Mouse (Mus musculus): Measurements from ENCODE around the gene Lsp1.

Gene Lsp1

DNA sequence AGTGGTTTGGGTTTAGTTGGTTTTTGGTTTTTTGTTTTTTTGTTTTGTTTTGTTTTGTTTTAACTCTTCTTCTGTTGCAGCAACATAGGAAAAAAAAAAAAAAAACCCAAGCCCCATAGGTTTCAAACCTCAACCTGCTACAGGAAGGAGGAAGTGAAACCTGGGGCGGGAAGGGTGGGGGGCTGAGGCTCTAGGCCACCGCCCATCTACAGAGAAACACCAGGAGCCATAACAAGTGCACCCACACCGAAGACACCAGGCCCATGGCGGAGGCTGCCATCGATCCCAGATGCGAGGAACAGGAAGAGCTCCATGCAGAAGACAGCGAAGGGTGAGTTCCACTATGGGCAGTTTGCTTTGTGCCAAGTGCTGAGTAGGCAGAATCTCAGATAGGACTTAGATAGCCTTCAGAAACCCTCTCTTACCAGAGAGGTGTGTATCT, at the start of gene Lsp1:
Gene Lsp1 (plus strand): TSS at position 174 of the 442 bp plus-strand sequence.
- DNase-seq, result peak in 1 of 2 experiments; percentile 7

DNA sequence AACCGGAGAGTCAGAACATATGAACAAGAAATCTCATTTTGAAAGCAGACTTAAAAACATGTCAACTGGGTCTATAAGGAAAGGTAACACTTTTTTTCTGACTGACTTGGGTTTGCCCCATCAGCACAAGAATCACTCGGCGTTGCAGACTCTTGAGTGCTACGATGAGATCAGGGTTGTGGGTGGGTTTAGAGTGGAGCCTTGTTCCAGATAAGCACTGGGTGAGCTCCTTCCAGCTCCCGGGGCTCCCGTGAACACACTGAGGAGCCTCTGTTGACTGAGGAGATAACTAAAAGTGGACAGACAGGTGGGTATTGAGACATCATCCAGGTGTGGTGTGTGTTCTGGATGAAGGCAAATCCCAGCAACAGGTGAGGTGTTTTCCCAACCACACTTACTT, 47.3 kb upstream of the Lsp1 start:
- DNase-seq, result no peak

DNA sequence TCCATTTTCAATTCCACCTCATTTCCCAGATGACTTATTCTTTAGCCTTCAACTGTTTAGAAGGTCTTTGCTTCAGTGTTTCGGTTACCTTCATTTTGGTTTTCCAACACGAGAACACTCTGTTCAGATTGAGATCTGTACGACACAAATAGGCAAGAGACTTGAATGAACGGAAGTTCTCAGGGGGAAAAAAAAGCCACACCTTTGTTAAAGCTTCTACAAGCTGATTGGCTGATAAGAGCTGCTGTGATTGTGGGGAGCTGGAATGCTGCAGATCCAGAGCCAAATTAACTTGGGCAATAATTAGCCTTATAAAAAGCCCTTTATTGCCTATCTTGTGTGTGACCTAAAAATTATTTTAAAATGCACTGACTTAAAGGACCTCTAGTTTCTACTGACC, 45.3 kb upstream of the Lsp1 start:
- DNase-seq, result no peak

DNA sequence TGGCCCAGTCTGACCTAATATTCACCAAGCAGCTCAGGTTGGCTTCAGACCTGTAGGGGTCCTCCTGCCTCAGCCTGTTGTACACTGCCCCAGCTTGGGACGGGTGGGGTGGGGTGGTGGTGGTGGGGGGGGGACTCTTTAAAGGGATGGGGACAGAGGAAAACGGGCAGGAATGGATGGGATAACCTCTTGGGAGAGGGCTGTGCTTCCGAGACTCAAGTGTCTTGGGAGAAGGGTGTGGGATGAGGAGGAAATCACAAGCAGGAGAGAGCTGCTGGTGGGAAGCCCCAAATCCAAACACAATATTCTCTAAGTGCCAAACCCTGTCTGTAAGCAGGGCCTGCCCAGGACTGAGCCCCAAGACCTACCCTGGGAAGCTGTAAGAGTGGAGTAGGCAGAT, 44.4 kb upstream of the Lsp1 start:
- DNase-seq, result no peak

DNA sequence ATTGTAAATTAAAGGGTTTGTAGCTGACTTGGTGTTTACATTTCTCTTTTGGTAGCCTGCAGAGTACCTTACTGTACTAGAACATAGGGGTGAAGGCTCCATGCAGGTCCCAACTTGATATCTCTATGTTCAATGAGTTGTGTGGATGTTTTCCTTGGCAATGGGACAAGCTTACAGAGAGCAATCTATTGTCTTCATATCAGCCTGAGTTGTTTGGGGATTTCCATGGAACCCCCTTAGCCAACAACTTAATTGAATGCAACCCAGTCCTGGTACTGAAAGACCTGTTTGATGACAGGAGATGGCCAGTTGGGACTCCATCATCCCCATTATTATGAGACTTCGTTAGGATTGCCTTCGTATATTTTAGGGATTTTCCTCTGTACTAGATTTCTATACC, 42.6 kb upstream of the Lsp1 start:
- no peak for DNase-seq

DNA sequence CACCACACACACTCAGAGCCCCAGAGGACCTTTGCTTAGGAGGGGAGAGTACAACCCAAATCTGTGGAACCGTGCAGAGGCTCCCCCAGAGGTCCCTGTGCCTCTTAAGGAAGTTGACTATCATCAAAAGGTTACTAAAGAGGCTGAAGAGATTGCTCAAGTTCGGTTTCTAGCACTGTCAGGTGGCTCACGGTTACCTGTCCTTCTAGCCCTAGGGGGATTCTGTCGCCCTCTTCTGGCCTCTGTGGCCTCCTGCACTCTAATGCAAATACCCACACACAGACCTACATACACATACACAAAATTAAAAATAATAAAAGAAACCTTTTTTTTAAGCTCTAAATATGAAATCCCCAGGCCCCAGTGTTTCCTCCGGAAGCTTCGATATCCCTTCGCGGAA, 41.9 kb upstream of the Lsp1 start:
- DNase-seq, result no peak

DNA sequence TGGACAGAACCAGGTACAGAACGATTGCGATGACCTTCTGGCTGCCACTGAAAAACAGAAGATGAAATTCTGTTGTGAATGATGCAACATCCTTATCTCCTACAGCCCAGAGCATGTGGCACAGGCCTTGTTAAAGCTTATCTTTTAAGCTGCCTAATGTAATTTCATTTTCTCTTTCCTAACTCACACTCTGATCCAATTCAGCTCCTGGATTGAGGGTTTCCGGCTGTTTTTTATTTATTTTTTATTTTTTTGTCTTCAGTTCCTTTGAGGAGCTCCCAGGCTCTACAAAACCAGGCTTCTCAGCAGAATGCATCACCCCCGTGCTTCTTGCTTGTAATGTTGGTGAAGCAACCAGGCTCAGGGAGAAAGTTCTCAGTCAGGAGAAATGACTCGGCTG, 40.7 kb upstream of the Lsp1 start:
- no peak for DNase-seq

DNA sequence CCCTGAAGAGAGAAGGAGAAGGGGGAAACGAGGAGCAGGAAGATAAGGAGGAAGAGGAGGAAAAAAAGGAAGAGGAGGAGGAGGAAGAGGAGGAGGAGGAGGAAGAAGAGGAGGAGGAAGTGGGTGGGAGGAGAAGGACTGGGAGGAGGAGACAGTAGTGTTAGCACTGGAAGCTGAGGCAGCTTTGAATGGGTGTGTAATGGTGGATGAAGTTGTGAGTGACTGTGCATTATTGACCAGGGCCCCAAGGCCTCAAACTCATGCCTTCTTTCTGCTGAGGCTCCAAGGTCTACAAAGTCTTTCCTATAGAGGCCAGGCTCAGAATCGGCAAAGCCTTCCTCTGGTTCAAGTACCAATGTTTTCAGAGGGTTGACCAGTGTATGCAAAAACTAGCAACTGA, 38.8 kb upstream of the Lsp1 start:
- DNase-seq, result no peak

DNA sequence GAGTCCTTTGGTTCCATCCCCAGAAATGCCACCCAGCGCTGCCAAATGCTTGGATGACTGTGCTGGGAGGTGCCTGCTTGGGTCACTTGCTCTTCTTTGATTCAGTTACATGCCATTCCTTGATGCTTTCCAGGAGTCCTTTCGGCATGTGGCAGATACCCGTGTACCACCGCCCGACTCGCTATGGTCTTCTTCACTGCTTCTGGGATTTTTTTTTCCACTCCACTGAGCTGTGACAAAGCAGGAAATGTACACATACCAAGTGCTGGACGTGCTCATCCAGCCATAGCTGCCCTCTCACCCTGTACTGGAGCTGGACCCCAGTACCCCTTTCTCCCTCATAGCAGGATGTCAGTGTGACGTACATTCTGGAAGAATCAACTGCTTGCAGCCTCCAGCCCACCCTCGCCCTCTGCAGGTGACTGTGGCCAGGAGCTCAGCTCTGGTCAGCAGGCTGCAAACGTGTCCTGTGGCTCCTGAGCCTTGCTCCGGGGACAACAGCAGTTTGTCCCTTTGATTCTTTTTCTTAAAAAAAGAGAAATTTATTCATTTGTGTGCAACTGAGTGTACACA, 34.9 kb upstream of the Lsp1 start:
- DNase-seq, result peak; percentile 53 to 58

DNA sequence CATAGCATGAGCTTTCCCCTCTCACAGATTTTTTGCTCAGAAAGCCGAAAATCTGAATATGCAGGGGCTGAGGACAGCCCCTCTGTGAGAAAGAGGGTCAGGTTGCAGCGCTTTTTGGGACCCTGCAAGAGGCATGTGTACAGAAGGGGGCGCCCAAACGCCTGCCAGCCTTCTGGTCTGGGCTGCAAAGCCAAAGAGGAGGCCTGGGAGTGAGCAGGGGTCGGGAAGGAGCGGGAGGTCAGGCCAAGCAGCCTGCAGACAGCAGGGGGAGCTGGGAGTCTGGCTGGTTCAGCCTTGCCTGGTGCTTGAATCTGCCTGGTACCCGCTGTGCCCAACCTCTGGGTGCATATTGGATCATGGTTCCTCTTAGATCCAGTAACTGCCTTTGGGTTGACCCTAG, 32.4 kb upstream of the Lsp1 start:
- DNase-seq, result peak in 1 of 2 experiments; percentile 36

DNA sequence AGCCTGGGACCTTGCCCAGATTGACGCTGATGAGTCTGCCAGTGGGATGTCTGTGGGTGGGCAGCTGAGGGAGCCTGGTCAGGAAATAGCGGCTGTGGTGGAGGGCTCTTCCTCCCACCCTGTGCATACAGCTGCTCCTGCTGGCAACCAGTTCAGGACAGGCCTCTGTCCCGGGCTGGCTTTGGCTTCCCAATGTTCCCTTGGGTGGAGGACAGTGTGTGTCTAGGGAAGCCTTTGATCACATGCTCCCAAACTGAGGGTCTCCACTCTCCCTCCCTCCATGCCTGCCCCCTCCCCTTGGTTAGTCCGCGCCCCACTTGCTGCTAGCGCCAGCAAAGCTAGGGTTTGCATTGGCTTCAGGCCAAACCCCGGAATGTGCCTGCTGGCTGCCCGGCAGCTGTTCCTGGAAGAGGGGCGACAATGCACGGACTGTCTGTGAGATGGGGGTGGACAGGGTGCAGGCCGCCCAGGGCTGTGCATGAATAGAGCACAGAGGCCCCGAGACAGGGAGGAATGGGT, 30.4 kb upstream of the Lsp1 start:
- DNase-seq, result no peak

DNA sequence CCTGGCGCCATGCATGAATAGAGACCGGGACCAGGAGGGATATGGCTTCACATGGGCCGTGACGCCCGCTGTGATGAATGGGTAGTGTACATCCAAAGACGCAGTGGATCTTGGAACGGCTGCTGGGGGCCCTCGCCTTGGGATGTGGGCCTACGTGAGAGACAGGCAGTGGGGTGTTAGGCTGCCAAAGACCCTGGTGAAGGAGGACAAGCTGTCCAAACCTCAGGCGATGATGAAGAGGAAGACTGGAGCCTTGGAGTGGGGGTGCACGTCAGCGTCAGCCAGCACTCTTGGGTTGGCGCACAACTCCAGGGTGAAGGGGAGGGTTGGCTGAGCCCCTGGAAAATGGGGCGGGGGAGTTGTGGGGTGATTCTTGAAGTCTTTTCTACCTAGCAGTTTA, 29.5 kb upstream of the Lsp1 start:
- DNase-seq, result no peak

DNA sequence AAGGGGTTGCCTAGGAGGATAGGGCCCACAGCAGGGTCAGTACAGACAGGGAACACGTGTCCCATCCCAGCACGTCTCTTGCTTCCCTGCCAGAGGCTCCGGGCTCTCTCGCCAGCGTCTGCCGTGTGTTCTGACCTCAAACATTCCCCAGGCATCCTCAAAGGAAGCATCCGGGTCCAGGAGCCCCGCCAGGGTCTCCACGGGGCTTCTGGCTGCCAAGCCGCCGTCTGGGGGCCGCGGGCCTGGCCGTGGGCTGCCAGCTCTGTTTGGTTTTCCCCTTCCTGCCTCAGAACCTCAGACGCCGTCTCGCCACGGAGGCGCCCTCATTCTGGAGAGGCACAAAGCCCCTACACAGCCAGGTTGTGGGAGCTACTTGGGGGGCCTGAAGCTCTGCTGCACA, 27.0 kb upstream of the Lsp1 start:
- peak in 1 of 2 experiments; percentile 28 for DNase-seq

DNA sequence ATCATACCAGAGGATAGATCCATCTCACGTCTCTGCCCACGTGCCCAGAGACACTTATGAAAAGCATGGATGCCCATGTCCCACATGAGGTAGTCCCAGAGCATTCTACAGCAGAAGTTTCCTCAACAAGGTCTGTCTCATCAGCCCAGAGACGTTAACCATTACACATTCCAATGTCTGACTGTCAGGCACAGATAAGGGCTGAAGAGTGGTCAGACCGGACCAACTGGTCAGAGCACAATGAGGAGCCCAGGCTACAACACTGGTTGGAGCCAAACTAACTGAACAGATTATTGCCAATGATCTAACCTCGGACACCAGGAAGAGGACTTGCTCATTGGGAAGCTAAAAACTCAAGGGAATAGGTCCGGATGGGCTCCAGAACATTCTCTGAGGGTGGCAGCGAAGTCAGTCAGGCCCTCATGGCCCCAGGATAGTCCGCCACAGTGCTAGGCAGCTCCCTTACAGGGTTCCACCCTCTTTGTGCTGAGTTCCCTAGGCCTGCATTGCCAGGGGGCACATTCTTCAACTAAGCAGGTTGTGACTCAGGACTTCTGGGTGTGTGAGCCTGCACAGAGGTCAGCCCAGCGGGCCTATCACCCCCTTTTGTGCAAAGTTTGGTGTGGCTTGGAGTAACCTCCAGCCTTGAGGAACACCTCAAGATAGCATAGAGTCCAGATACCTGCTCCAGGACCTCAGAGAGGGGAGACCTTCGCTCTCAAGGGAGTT, 26.3 kb upstream of the Lsp1 start, which contains the start of gene Syt8:
Gene Syt8 (plus strand): TSS at position 714 of the 729 bp plus-strand sequence.
- no peak for DNase-seq

DNA sequence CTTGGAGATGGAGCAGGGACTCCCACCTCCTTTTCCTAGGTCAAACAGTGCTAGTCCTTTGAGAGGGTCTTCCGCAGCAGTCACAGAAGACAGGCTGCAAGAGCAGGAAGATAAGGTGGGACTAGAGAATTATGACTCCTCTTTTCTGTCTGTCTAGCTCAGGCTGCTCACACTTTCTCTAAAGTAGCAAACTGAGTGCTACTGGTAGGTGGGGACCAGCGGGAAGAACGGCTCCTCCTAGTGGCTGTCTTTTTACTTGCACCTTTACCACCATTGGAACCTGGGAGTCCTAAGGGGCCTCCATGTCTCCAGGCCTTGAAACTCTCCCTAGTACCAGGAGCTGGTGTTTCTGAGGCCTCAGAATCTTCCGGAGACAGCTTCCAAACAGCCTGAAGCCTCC, 25.1 kb upstream of the Lsp1 start:
- peak; percentile 82 to 83 for DNase-seq

DNA sequence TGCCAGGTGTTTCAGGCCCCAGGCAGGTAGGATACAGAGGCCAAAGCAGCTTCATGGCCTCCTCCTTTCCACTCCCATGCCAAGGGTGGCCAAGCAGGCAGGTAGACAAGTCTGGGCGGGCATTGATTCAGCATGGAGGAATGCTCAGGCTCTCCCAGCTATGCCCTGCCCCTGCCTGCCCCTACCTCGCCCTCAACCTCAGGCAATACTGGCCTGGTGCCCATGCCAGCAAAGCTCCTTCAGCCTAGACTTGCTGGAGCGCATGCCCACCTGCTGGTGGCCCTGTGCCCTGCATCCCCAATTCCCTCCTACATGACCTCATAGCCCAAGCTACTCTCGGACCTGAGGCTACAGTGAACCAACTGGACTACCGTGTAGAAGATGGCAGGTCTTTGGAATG, 23.3 kb upstream of the Lsp1 start:
- no peak for DNase-seq

DNA sequence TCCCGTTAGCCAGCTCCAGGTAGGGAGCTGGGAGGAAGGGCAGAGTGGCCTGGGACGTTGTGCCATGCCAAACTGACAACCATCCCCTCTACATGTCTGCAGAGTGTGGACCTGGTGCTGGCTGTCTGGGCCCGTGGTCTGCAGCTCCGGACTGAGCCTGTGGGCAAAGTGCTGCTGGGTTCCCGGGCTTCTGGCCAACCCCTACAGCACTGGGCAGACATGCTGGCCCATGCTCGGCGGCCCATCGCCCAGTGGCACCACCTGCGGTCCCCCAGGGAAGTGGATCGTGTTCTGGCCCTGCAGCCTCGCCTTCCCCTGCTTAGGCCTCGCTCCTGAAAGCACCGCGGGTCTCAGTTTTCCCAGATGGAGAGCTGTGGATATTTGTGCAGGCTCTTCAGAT, 20.6 kb upstream of the Lsp1 start:
- DNase-seq, result peak; percentile 54 to 60

DNA sequence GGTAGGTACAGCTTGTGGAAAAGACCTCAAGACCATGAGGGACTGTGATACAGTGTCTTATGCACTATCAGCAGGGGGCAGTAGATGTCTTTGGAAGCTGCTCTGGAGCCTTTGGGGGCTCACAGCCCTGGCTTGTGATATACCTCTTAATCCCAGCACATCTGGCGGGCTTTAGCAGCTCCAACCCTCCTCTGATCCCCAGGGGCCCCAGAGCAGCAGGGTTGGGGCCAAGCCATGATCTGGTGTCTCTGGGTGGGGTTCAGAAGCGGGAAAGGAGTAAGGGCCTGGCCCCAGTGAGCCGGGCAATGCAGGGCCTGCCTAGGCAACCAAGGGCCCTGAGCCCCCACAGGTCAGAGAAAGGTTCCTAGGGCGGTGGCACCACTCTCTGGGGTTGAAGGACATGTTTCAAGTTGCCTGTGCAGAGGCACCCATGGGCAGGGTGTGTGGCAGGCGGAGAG, 19.9 kb upstream of the Lsp1 start:
- DNase-seq, result peak in 1 of 2 experiments; percentile 41

DNA sequence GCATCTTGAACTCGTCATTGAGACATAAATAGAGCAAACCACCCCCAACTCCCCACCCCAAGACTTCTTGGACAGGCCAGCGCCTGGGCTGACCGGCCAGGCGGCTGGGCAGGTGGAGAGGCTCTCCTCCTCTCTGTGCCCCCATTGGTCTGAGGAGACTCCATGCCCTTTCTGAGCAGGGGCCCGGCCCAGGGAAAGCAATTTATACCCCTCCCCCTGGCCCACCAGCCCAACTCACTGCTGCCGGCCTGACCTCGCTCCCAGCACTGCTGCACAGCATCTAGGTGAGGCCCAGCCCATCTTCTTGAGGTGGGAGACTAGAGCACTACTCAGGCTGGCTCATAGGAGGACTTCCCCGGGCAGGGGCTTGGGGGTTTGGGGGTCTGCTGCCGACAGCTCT, 19.0 kb upstream of the Lsp1 start, which contains the start of gene Tnni2:
Gene Tnni2 (plus strand): TSS at position 224 of the 400 bp plus-strand sequence.
- DNase-seq, result no peak

DNA sequence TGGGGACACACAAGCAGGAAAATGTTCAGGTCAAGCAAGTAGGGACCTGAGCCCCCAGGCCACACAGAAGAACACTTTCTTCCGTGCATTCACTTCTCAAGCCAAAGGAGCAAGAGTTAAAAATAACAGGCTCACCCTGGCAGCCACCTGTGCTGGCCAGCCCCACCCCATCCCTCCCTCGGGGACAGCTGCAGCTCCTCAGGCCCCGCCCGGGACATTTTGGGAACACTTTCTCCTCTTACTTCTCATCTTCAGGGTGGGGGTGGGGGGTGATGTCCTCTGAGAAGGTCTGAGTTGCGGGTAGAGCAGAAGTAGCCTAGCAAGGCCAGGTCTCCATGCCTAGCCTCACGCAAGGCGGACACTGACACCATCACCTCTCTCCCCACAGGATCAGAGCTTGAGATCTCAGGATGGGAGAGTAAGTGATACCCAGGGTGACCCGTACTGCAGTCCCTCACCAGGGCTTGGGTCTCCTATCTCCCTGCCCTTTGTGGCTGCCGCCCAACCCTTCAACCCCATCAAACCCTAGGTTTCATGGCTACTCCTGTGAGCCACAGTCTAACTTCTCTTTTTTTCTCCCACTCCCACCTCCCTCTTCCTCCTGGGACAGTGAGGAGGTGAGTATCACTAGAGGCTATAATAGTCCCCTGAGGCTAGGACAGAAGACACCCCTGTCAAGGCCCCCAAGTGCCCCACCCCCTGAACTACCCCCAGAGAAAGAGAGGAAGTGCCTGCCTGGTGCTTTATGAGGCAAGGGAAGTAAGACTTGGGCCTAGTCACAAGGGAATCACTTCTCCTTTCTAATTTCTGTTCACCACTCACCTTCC, 18.3 kb upstream of the Lsp1 start:
- DNase-seq, result no peak

DNA sequence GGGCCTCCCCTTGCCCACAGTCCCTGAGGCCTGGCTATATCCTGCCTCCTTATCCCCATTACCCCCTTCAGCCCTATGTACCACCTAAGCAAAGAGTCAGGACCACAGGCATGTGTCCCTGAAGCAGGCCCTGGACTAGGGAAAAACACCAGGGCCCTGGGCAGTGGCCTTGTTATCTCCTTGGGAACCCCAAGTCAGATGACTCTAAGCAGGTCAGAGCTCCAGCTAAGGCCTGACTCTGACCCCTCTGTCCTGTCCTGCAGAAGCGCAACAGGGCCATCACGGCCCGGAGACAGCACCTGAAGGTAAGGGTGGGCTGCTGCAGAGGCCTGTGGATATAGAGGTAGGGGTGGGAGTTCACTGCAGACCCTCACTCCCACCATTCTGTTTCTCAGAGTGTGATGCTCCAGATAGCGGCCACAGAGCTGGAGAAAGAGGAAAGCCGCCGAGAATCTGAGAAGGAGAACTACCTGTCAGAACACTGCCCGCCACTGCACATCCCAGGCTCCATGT, 17.6 kb upstream of the Lsp1 start:
- no peak for DNase-seq

DNA sequence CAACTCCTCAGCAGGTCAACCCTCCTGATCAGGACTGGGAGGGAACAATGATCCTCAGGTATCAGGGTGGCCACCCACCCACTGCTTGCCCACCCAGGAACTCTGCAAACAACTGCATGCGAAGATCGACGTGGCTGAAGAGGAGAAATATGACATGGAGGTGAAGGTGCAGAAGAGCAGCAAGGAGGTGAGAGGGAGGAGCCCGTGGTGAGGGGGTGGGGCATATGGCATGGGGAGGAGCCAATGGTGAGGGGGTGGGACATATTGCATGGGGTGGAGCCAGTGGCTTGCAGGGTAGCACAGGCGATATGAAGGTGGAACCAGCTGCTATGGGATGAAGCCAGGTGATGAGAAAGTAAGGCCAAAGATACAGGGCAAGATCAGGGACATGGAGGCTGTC, 17.1 kb upstream of the Lsp1 start:
- no peak for DNase-seq

DNA sequence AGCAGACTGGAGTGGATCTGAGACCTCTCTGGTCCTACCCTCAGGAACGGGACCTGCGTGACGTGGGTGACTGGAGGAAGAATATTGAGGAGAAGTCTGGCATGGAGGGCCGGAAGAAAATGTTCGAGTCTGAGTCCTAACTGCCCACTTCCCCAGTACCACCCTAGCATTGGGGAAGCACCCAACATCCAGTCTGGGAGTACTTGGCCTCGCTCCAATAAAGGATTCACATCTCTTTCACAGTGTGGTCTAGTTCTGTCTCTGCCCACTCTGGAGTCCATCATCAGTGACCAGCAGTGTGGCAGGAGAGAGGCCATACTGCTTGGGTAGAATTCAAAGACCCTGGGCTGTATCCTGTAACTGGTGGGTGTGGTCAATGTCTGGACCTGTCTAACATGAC, 16.4 kb upstream of the Lsp1 start:
- DNase-seq, result no peak
